In the genomic region with DNA sequence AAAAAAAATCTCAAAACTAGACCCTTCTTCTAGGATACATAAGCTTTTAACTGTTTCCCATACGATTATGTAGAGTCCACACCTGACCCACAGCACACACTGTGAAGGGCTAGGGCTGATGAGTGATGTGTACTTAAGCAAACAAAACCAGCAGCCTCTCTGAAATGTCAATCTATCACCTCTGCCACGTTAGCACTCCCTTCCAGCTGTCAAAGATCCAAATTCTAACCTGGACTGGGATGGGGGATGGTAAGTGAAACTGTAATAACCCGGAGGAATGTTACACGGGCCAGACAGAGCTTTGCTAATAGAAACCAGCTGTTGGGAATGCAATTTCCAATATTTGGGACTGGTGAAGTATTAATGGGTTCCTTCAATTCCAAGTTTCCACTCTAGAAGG, we compare ENCODE assay signal across 14 mouse cellular contexts.
DNase-seq lines count a peak whose midpoint lies in the region; ATAC-seq lines count a peak whose summit lies in the region.
"Had no signal": no experiment of that assay in that cellular context is flagged by ENCODE, and none has a peak within 500 bp of the region (broad histone marks: within the 10 kb centered on the region; RNA-seq: fewer than 3 reads in every experiment).

No protein-coding gene starts in this region.

- no peak overlapping the region for H3K27ac ChIP-seq in hindbrain, embryonic 11.5 days (ENCODE audit: low read depth, low read length)
- no peak overlapping the region for H3K27ac ChIP-seq in hindbrain, embryonic 14.5 days
- no peak overlapping the region for H3K27ac ChIP-seq in embryonic facial prominence, embryonic 10.5 days (replicated peaks)
- H3K27ac ChIP-seq in liver, embryonic 15.5 days (replicated peaks), result no peak overlapping the region
- H3K27ac ChIP-seq: forebrain, embryonic 12.5 days; hindbrain, postnatal 0 days had no signal

- H3K9ac ChIP-seq in hindbrain, embryonic 11.5 days (ENCODE audit: low read depth, low read length), result no peak overlapping the region
- H3K9ac ChIP-seq in hindbrain, embryonic 14.5 days, result no peak overlapping the region
- no peak overlapping the region for H3K9ac ChIP-seq in liver, embryonic 15.5 days
- H3K9ac ChIP-seq: forebrain, embryonic 12.5 days had no signal

- no peak overlapping the region for H3K4me2 ChIP-seq in hindbrain, embryonic 11.5 days (replicated peaks; ENCODE audit: low read depth, low read length)
- H3K4me2 ChIP-seq in hindbrain, embryonic 14.5 days (replicated peaks), result no peak overlapping the region
- no peak overlapping the region for H3K4me2 ChIP-seq in liver, embryonic 15.5 days
- H3K4me2 ChIP-seq: forebrain, embryonic 12.5 days had no signal

- no peak for ATAC-seq in hindbrain, embryonic 11.5 days (ENCODE audit: low FRiP score)
- ATAC-seq in hindbrain, embryonic 14.5 days (ENCODE audit: low FRiP score), result no peak
- ATAC-seq in liver, embryonic 15.5 days (ENCODE audit: insufficient read depth), result peak; percentile 78
- no peak for ATAC-seq in megakaryocyte-erythroid progenitor cell, adult 5-6 weeks (replicated peaks; ENCODE audit: low FRiP score, low TSS enrichment, poor library complexity, severe bottlenecking)
- no peak for ATAC-seq in erythroblast, adult 5-6 weeks (replicated peaks; ENCODE audit: low FRiP score, poor library complexity, severe bottlenecking)
- ATAC-seq: hindbrain, postnatal 0 days; Patski had no signal

- no peaks in the 10 kb centered on the region for H3K9me3 ChIP-seq in hindbrain, embryonic 11.5 days (ENCODE audit: control insufficient read depth, low read length)
- no peaks in the 10 kb centered on the region for H3K9me3 ChIP-seq in hindbrain, embryonic 14.5 days (ENCODE audit: control insufficient read depth, low read length)
- H3K9me3 ChIP-seq in embryonic facial prominence, embryonic 10.5 days, result no peaks in the 10 kb centered on the region
- no peaks in the 10 kb centered on the region for H3K9me3 ChIP-seq in liver, embryonic 15.5 days (replicated peaks)
- H3K9me3 ChIP-seq: forebrain, embryonic 12.5 days had no signal

- WGBS in hindbrain, embryonic 11.5 days, result 59% methylated on average over 4 of the region's 4 CpGs
- WGBS in hindbrain, embryonic 14.5 days, result 61% methylated on average over 4 of the region's 4 CpGs
- 33% methylated on average over 4 of the region's 4 CpGs for WGBS in embryonic facial prominence, embryonic 10.5 days
- 58% methylated on average over 4 of the region's 4 CpGs for WGBS in liver, embryonic 15.5 days (ENCODE audit: insufficient replicate concordance)

- H3K4me3 ChIP-seq in hindbrain, embryonic 11.5 days (ENCODE audit: low read depth, low read length), result no peak overlapping the region
- H3K4me3 ChIP-seq in hindbrain, embryonic 14.5 days (replicated peaks; ENCODE audit: low read length), result no peak overlapping the region
- H3K4me3 ChIP-seq in embryonic facial prominence, embryonic 10.5 days, result no peak overlapping the region
- H3K4me3 ChIP-seq in liver, embryonic 15.5 days (replicated peaks), result no peak overlapping the region
- H3K4me3 ChIP-seq: forebrain, embryonic 12.5 days had no signal

- no peaks in the 10 kb centered on the region for H3K27me3 ChIP-seq in hindbrain, embryonic 11.5 days (ENCODE audit: control insufficient read depth, insufficient read depth, low read length)
- no peaks in the 10 kb centered on the region for H3K27me3 ChIP-seq in hindbrain, embryonic 14.5 days (ENCODE audit: control insufficient read depth, insufficient read depth, low read length)
- no peaks in the 10 kb centered on the region for H3K27me3 ChIP-seq in embryonic facial prominence, embryonic 10.5 days (replicated peaks; ENCODE audit: low read depth, poor library complexity, severe bottlenecking)
- no peaks in the 10 kb centered on the region for H3K27me3 ChIP-seq in liver, embryonic 15.5 days
- H3K27me3 ChIP-seq: forebrain, embryonic 12.5 days; Patski had no signal

- H3K4me1 ChIP-seq in hindbrain, embryonic 11.5 days (replicated peaks; ENCODE audit: control insufficient read depth, insufficient read depth, low read length), result no peaks in the 10 kb centered on the region
- H3K4me1 ChIP-seq in hindbrain, embryonic 14.5 days (replicated peaks; ENCODE audit: control insufficient read depth, insufficient read depth, low read length), result peaks cover 16% of the 10 kb centered on the region
- H3K4me1 ChIP-seq in embryonic facial prominence, embryonic 10.5 days, result peaks cover 35% of the 10 kb centered on the region
- no peaks in the 10 kb centered on the region for H3K4me1 ChIP-seq in liver, embryonic 15.5 days (replicated peaks)

- DNase-seq in hindbrain, embryonic 11.5 days (ENCODE audit: low spot score), result peak; percentile 26
- no peak for DNase-seq in hindbrain, embryonic 14.5 days (ENCODE audit: low spot score)
- DNase-seq in embryonic facial prominence, embryonic 10.5 days (ENCODE audit: low spot score), result peak; percentile 39
- peak; percentile 57 for DNase-seq in gonadal fat pad, adult 2 months (ENCODE audit: low read depth)
- DNase-seq in cerebellum, postnatal 10 days, result no peak
- DNase-seq: gastrocnemius, postnatal 10 days; kidney, postnatal 36 days; lung, postnatal 10 days had no signal

- H3K36me3 ChIP-seq in hindbrain, embryonic 11.5 days (ENCODE audit: control insufficient read depth, insufficient read depth, low read length), result no peaks in the 10 kb centered on the region
- H3K36me3 ChIP-seq in hindbrain, embryonic 14.5 days (replicated peaks; ENCODE audit: control insufficient read depth, insufficient read depth), result peaks cover 34% of the 10 kb centered on the region
- H3K36me3 ChIP-seq in embryonic facial prominence, embryonic 10.5 days (replicated peaks), result peaks cover 56% of the 10 kb centered on the region
- H3K36me3 ChIP-seq in liver, embryonic 15.5 days (replicated peaks), result peaks cover 31% of the 10 kb centered on the region

Comparison
In these comparisons a context has a peak if more than half of its experiments do, and no peak if none do; other contexts are left out.
1. DNase-seq: peak in hindbrain, embryonic 11.5 days (single experiment), embryonic facial prominence, embryonic 10.5 days (single experiment) and gonadal fat pad, adult 2 months (single experiment); none in hindbrain, embryonic 14.5 days (single experiment) and cerebellum, postnatal 10 days (0 of 2).